Mouse (Mus musculus) intestine, embryonic 14.5 days (tissue): ENCODE data around the gene Gm21679. TPM values are rescaled to one million over a fixed set of nuclear protein-coding genes. Genes with fewer than 3 reads are reported as not detected.
"Not testable (repeated sequence)": the region's sequence is repeated elsewhere in the genome, so short reads cannot be mapped to it uniquely, and the experiment has no call there.

Source experiments
- ATAC-seq: fragments of 200-750 bp; cut with Nextera tagmentation; replicated peaks from 2 replicates; pipeline ENCODE4 v1.8.0; 2017; ENCODE audit warnings: low read depth, moderate number of reproducible peaks, moderate TSS enrichment, moderate library complexity; ENCODE audit not compliant: low FRiP score, low TSS enrichment
- DNase-seq: peaks from one replicate; pipeline ENCODE4 v3.0.0-alpha.2; 2018; ENCODE audit warnings: low spot score
- H3K27ac ChIP-seq: fragments of 300-500 bp; sonication (generic); 2 replicates; pipeline ENCODE4 v1.5.1; 2014; ENCODE audit warnings: low read depth, mild to moderate bottlenecking, control low read depth
- H3K27me3 ChIP-seq: fragments of 300-500 bp; sonication (generic); replicated peaks from 2 replicates; pipeline ENCODE4 v1.6.1; 2014; ENCODE audit warnings: low read length, control low read depth; ENCODE audit not compliant: control insufficient read depth, insufficient read depth
- H3K36me3 ChIP-seq: fragments of 300-500 bp; sonication (generic); 2 replicates; pipeline ENCODE4 v1.6.1; 2014; ENCODE audit warnings: low read length, control low read depth; ENCODE audit not compliant: control insufficient read depth, insufficient read depth
- H3K4me1 ChIP-seq: fragments of 300-500 bp; sonication (generic); replicated peaks from 2 replicates; pipeline ENCODE4 v1.6.1; 2014; ENCODE audit warnings: low read length, control low read depth, mixed read lengths; ENCODE audit not compliant: control insufficient read depth, insufficient read depth
- H3K4me2 ChIP-seq: fragments of 300-500 bp; sonication (generic); 2 replicates; pipeline ENCODE4 v1.6.1; 2014; ENCODE audit warnings: low read length
- H3K4me3 ChIP-seq: fragments of 300-500 bp; sonication (generic); 2 replicates; pipeline ENCODE4 v1.5.1; 2014; ENCODE audit warnings: low read depth, low read length, control low read depth, mixed read lengths
- H3K9ac ChIP-seq: fragments of 300-500 bp; sonication (generic); 2 replicates; pipeline ENCODE4 v1.6.1; 2014; ENCODE audit warnings: mild to moderate bottlenecking, low read length
- H3K9me3 ChIP-seq: fragments of 300-500 bp; sonication (generic); 2 replicates; pipeline ENCODE4 v1.6.1; 2016; ENCODE audit warnings: low read length, control low read depth; ENCODE audit not compliant: control insufficient read depth
- WGBS: fragments of 180-500 bp; shearing (Covaris S2); extraction: QIAGEN DNeasy Blood & Tissue Kit; methylation state at CpG from one replicate; pipeline ENCODE4 v1.1.7; 2014; 5-methylcytosine and 5-hydroxymethylcytosine counted together
- polyA plus RNA-seq: library from polyadenylated mRNA; unstranded; fragments of >200 nt; fragmentation: Nextera tagmentation; extraction: Ambion mirVana; gene quantifications from 2 replicates; pipeline ENCODE4 v1.2.1, GENCODE M21; 2014

Gene Gm21679
- not detected in 2 replicates for polyA plus RNA-seq

GRCm38 (mm10) chrY:29683270-29683669, at the start of gene Gm21679:
TSS of gene Gm21679 (minus strand) at chrY:29683370.
- H3K9ac ChIP-seq, ATAC-seq, H3K27me3 ChIP-seq, H3K36me3 ChIP-seq, H3K9me3 ChIP-seq, H3K27ac ChIP-seq, H3K4me2 ChIP-seq, H3K4me3 ChIP-seq, DNase-seq, H3K4me1 ChIP-seq: not testable (repeated sequence)
- WGBS, result no CpG with 5 or more reads among the region's 3 CpGs
